In the genomic region with DNA sequence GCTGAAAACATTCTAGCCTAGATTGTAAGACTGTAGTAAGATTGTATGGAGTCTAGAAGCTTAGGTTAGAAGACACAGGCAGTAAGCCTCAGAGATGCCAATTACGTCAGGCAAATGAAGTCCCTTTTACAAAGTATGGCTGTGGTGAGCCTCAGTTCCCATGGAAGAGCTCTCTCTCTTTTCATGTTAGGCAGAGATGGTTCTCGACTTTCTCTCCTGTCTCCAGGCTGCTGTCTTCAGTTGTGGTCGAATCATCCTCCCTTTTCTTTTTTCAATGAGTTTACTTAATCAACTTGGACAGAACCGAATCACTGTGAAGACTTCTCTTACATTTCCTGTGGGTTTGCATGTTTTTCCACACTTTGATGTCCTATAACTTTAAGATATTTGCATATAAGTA, we compare ENCODE assay signal across 26 mouse cellular contexts. TPM values are rescaled to one million over a fixed set of nuclear protein-coding genes. Genes with fewer than 3 reads are reported as not detected.
DNase-seq lines count a peak whose midpoint lies in the region; ATAC-seq lines count a peak whose summit lies in the region.
"Had no signal": no experiment of that assay in that cellular context is flagged by ENCODE, and none has a peak within 500 bp of the region (broad histone marks: within the 10 kb centered on the region; RNA-seq: fewer than 3 reads in every experiment).

No protein-coding gene starts in this region.

- no peaks in the 10 kb centered on the region for H3K4me1 ChIP-seq in intestine, embryonic 16.5 days (ENCODE audit: control insufficient read depth, insufficient read depth, low read length)
- H3K4me1 ChIP-seq: embryonic facial prominence, embryonic 12.5 days; heart, embryonic 10.5 days; heart, embryonic 13.5 days; hindbrain, embryonic 12.5 days; hindbrain, embryonic 15.5 days; intestine, embryonic 15.5 days had no signal

- H3K4me2 ChIP-seq in intestine, embryonic 16.5 days (ENCODE audit: low read depth, low read length): no peak overlapping the region
- H3K4me2 ChIP-seq: embryonic facial prominence, embryonic 12.5 days; embryonic facial prominence, embryonic 15.5 days; heart, embryonic 13.5 days; hindbrain, embryonic 12.5 days; hindbrain, embryonic 15.5 days; intestine, embryonic 15.5 days had no signal

- DNase-seq in CD4-positive, CD25-positive, alpha-beta regulatory T cell, adult 2 months (ENCODE audit: low read depth, low spot score): peak; percentile 24
- peak; percentile 27 to 35 for DNase-seq in CD8-positive naive resting alpha-beta T cell, adult 2 months (ENCODE audit: low read depth in 2 of 2, low spot score in 2 of 2)
- DNase-seq in Muller cell, postnatal 12 days (ENCODE audit: inconsistent ontology term): no peak
- no peak for DNase-seq in gastrocnemius, postnatal 36 days
- DNase-seq: adrenal gland, adult 8-10 months; cerebellum, adult 11 months; cerebellum, adult 2 months; cerebellum, adult 9-11 months; cerebellum, postnatal 25 days; forebrain, postnatal 0 days; gastrocnemius, adult 2 months; gastrocnemius, postnatal 14 days; heart, adult 2 months; heart, postnatal 14 days; kidney, adult 18-20 months had no signal

- H3K36me3 ChIP-seq in intestine, embryonic 16.5 days (ENCODE audit: control insufficient read depth, insufficient read depth, low read length): no peaks in the 10 kb centered on the region
- H3K36me3 ChIP-seq: embryonic facial prominence, embryonic 12.5 days; embryonic facial prominence, embryonic 15.5 days; heart, embryonic 10.5 days; heart, embryonic 13.5 days; hindbrain, embryonic 12.5 days; hindbrain, embryonic 15.5 days; intestine, embryonic 15.5 days had no signal

- intact Hi-C loops in gastrocnemius, postnatal 36 days (cut with DNase I): no loop called here

- peak; percentile 73 for ATAC-seq in inflammation-experienced regulatory T-cells, adult 6 months
- ATAC-seq in intestine, embryonic 16.5 days: no peak
- ATAC-seq: forebrain, embryonic 14.5 days; forebrain, postnatal 0 days; intestine, embryonic 15.5 days; Patski had no signal

- no peak overlapping the region for H3K9ac ChIP-seq in intestine, embryonic 16.5 days (ENCODE audit: low read depth, low read length)
- H3K9ac ChIP-seq: embryonic facial prominence, embryonic 12.5 days; embryonic facial prominence, embryonic 15.5 days; forebrain, postnatal 0 days; heart, embryonic 13.5 days; hindbrain, embryonic 12.5 days; hindbrain, embryonic 15.5 days; intestine, embryonic 15.5 days had no signal

- 83% methylated on average over 4 of the region's 4 CpGs for WGBS in intestine, embryonic 16.5 days

- no peaks in the 10 kb centered on the region for H3K27me3 ChIP-seq in intestine, embryonic 16.5 days (replicated peaks; ENCODE audit: control insufficient read depth, insufficient read depth, low read length)
- H3K27me3 ChIP-seq: embryonic facial prominence, embryonic 12.5 days; embryonic facial prominence, embryonic 15.5 days; hindbrain, embryonic 12.5 days; hindbrain, embryonic 15.5 days; intestine, embryonic 15.5 days had no signal

- H3K27ac ChIP-seq in intestine, embryonic 16.5 days (ENCODE audit: low read length): no peak overlapping the region
- H3K27ac ChIP-seq: embryonic facial prominence, embryonic 12.5 days; embryonic facial prominence, embryonic 15.5 days; gastrocnemius, adult 2 months; heart, adult 2 months; heart, embryonic 10.5 days; heart, embryonic 13.5 days; hindbrain, embryonic 12.5 days; hindbrain, embryonic 15.5 days; intestine, embryonic 15.5 days had no signal

- H3K9me3 ChIP-seq in intestine, embryonic 16.5 days (ENCODE audit: control insufficient read depth, low read length): no peaks in the 10 kb centered on the region
- H3K9me3 ChIP-seq: embryonic facial prominence, embryonic 12.5 days; embryonic facial prominence, embryonic 15.5 days; heart, embryonic 10.5 days; heart, embryonic 13.5 days; hindbrain, embryonic 12.5 days; hindbrain, embryonic 15.5 days; intestine, embryonic 15.5 days had no signal

- no peak overlapping the region for H3K4me3 ChIP-seq in intestine, embryonic 16.5 days (ENCODE audit: low read length)
- H3K4me3 ChIP-seq: embryonic facial prominence, embryonic 12.5 days; embryonic facial prominence, embryonic 15.5 days; gastrocnemius, adult 2 months; heart, adult 2 months; heart, embryonic 10.5 days; heart, embryonic 13.5 days; hindbrain, embryonic 12.5 days; hindbrain, embryonic 15.5 days; intestine, embryonic 15.5 days had no signal

RNA-seq across cellular contexts. Expression of gene Kras, which starts 35.6 kb away (rescaled TPM):
- 10 to 100 TPM; 23.3 to 49.5 (median 37.0) TPM for polyA plus RNA-seq in inflammation-experienced regulatory T-cells, adult 6 months (2017; shearing (Covaris generic))
- polyA plus RNA-seq in intestine, embryonic 16.5 days (2015; fragmentation: Nextera tagmentation; extraction: Ambion mirVana): 56.6 and 60.2 TPM in 2 replicates
- 10 to 100 TPM; 12.5 to 15.9 TPM for total RNA-seq in gastrocnemius, postnatal 36 days (2021)

Comparison
In these comparisons a context has a peak if more than half of its experiments do, and no peak if none do; other contexts are left out.
1. DNase-seq: peak in CD4-positive, CD25-positive, alpha-beta regulatory T cell, adult 2 months (single experiment) and CD8-positive naive resting alpha-beta T cell, adult 2 months (2 of 2); none in Muller cell, postnatal 12 days (single experiment) and gastrocnemius, postnatal 36 days (0 of 2).